ENCODE assay signal across 9 mouse cellular contexts in genomic region chr9:60886431-60887371, GRCm38 (mm10).
DNase-seq lines count a peak whose midpoint lies in the region; ATAC-seq and TF ChIP-seq lines count a peak whose summit lies in the region.
"Had no signal": no experiment of that assay in that cellular context is flagged by ENCODE, and none has a peak within 500 bp of the region (broad histone marks: within the 10 kb centered on the region; RNA-seq: fewer than 3 reads in every experiment).

No protein-coding gene starts in this region.

- no peaks in the 10 kb centered on the region for H3K27me3 ChIP-seq in kidney, embryonic 15.5 days
- H3K27me3 ChIP-seq in forebrain, embryonic 15.5 days, result no peaks in the 10 kb centered on the region
- H3K27me3 ChIP-seq in midbrain, embryonic 14.5 days (ENCODE audit: control insufficient read depth, insufficient read depth, low read length), result peaks cover 4% of the 10 kb centered on the region; the same call in 1 of the 2 replicates
- no peaks in the 10 kb centered on the region for H3K27me3 ChIP-seq in kidney, embryonic 16.5 days (ENCODE audit: insufficient read depth, low read length)

- TF ChIP-seq CTCF in brain, embryonic 14.5 days (IDR thresholded peaks at IDR 0.05; ENCODE audit: borderline replicate concordance, extremely low read depth, insufficient read depth, insufficient read length), result no peak

- no peak for DNase-seq in kidney, adult 9 months
- peak; percentile 93 for DNase-seq in brain, embryonic 14.5 days (ENCODE audit: low read depth)
- peak; percentile 74 for DNase-seq in midbrain, embryonic 14.5 days
- no peak for DNase-seq in cerebellum, postnatal 36 days
- DNase-seq in thymus, postnatal 0 days (ENCODE audit: low spot score), result no peak
- DNase-seq: cerebellum, adult 11-12 months had no signal

- H3K4me1 ChIP-seq in kidney, embryonic 15.5 days, result 0 out of 2 replicates have a peak, but pooled peaks cover 10% of the 10 kb centered on the region
- H3K4me1 ChIP-seq in forebrain, embryonic 15.5 days, result peaks cover 26% of the 10 kb centered on the region
- peaks cover 27% of the 10 kb centered on the region for H3K4me1 ChIP-seq in midbrain, embryonic 14.5 days (ENCODE audit: control insufficient read depth, insufficient read depth, low read length)
- H3K4me1 ChIP-seq in kidney, embryonic 16.5 days (ENCODE audit: insufficient read depth, low read length), result peaks cover 7% of the 10 kb centered on the region; the same call in 1 of the 2 replicates

- TF ChIP-seq POLR2A in brain, embryonic 14.5 days (IDR thresholded peaks at IDR 0.05; ENCODE audit: borderline replicate concordance, extremely low read depth, insufficient read depth, insufficient read length, poor library complexity, severe bottlenecking), result no peak

- H3K4me3 ChIP-seq in kidney, embryonic 15.5 days (replicated peaks), result no peak overlapping the region
- 0 out of 2 replicates have a peak overlapping the region, but pooled peaks have one; percentile 8 for H3K4me3 ChIP-seq in forebrain, embryonic 15.5 days
- H3K4me3 ChIP-seq in midbrain, embryonic 14.5 days (replicated peaks; ENCODE audit: low read depth, low read length), result no peak overlapping the region
- no peak overlapping the region for H3K4me3 ChIP-seq in kidney, embryonic 16.5 days (ENCODE audit: low read length)

- no peak for ATAC-seq in kidney, embryonic 15.5 days (replicated peaks; ENCODE audit: low FRiP score)
- peak; percentile 75 for ATAC-seq in forebrain, embryonic 15.5 days (replicated peaks)
- ATAC-seq in midbrain, embryonic 14.5 days (ENCODE audit: low FRiP score, low TSS enrichment), result peak; percentile 53; the same call in 1 of the 2 replicates
- ATAC-seq in kidney, embryonic 16.5 days (ENCODE audit: low FRiP score, low TSS enrichment), result no peak

- H3K9ac ChIP-seq in kidney, embryonic 15.5 days, result no peak overlapping the region
- H3K9ac ChIP-seq in forebrain, embryonic 15.5 days (replicated peaks), result 0 out of 2 replicates have a peak overlapping the region, but pooled peaks have one; percentile 13
- H3K9ac ChIP-seq in midbrain, embryonic 14.5 days (replicated peaks; ENCODE audit: low read length), result 0 out of 2 replicates have a peak overlapping the region, but pooled peaks have one; percentile 12
- no peak overlapping the region for H3K9ac ChIP-seq in kidney, embryonic 16.5 days (replicated peaks; ENCODE audit: low read length)

- 0 out of 2 replicates have a peak overlapping the region, but pooled peaks have one; percentile 13 for H3K27ac ChIP-seq in kidney, embryonic 15.5 days
- H3K27ac ChIP-seq in forebrain, embryonic 15.5 days (replicated peaks), result peak overlapping the region; percentile 89
- H3K27ac ChIP-seq in midbrain, embryonic 14.5 days (replicated peaks; ENCODE audit: low read depth, low read length), result peak overlapping the region; percentile 58
- H3K27ac ChIP-seq in kidney, embryonic 16.5 days (ENCODE audit: low read length), result no peak overlapping the region; the same call in 1 of the 2 replicates

- peaks cover 19% of the 10 kb centered on the region for H3K36me3 ChIP-seq in kidney, embryonic 15.5 days
- no peaks in the 10 kb centered on the region for H3K36me3 ChIP-seq in forebrain, embryonic 15.5 days
- H3K36me3 ChIP-seq in midbrain, embryonic 14.5 days (ENCODE audit: control insufficient read depth, insufficient read depth, low read length), result no peaks in the 10 kb centered on the region
- peaks cover 6% of the 10 kb centered on the region; the same call in 1 of the 2 replicates for H3K36me3 ChIP-seq in kidney, embryonic 16.5 days (ENCODE audit: insufficient read depth, low read length)

- H3K4me2 ChIP-seq in kidney, embryonic 15.5 days, result no peak overlapping the region
- H3K4me2 ChIP-seq in forebrain, embryonic 15.5 days (replicated peaks), result peak overlapping the region; percentile 40
- peak overlapping the region; percentile 37 for H3K4me2 ChIP-seq in midbrain, embryonic 14.5 days (ENCODE audit: low read length)
- H3K4me2 ChIP-seq in kidney, embryonic 16.5 days (replicated peaks; ENCODE audit: low read depth, low read length), result no peak overlapping the region

- H3K9me3 ChIP-seq in kidney, embryonic 15.5 days (replicated peaks), result no peaks in the 10 kb centered on the region
- no peaks in the 10 kb centered on the region for H3K9me3 ChIP-seq in forebrain, embryonic 15.5 days
- no peaks in the 10 kb centered on the region for H3K9me3 ChIP-seq in midbrain, embryonic 14.5 days (ENCODE audit: control insufficient read depth, low read length)
- no peaks in the 10 kb centered on the region for H3K9me3 ChIP-seq in kidney, embryonic 16.5 days (ENCODE audit: low read length)

- WGBS in kidney, embryonic 15.5 days, result 71% methylated on average over 18 of the region's 18 CpGs
- WGBS in forebrain, embryonic 15.5 days, result 3% methylated on average over 18 of the region's 18 CpGs
- WGBS in midbrain, embryonic 14.5 days, result 5% methylated on average over 18 of the region's 18 CpGs
- WGBS in kidney, embryonic 16.5 days, result 64% methylated on average over 18 of the region's 18 CpGs

Comparison
In these comparisons a context has a peak if more than half of its experiments do, and no peak if none do; other contexts are left out.
1. ATAC-seq: peak in forebrain, embryonic 15.5 days (single experiment) and midbrain, embryonic 14.5 days (single experiment); none in kidney, embryonic 15.5 days (single experiment) and kidney, embryonic 16.5 days (single experiment).
2. H3K4me2 ChIP-seq: peak in forebrain, embryonic 15.5 days (single experiment) and midbrain, embryonic 14.5 days (single experiment); none in kidney, embryonic 15.5 days (single experiment) and kidney, embryonic 16.5 days (single experiment).
3. H3K9ac ChIP-seq: peak in forebrain, embryonic 15.5 days (single experiment) and midbrain, embryonic 14.5 days (single experiment); none in kidney, embryonic 15.5 days (single experiment) and kidney, embryonic 16.5 days (single experiment).
4. DNase-seq: peak in brain, embryonic 14.5 days (single experiment) and midbrain, embryonic 14.5 days (single experiment); none in kidney, adult 9 months (single experiment), cerebellum, postnatal 36 days (0 of 2) and thymus, postnatal 0 days (single experiment).